Mouse (Mus musculus) thymus, postnatal 0 days (tissue): ENCODE measurements around the gene Arfgap3. TPM values are rescaled to one million over a fixed set of nuclear protein-coding genes. Genes with fewer than 3 reads are reported as not detected.

Source experiments
- DNase-seq: peaks from one replicate; pipeline ENCODE4 v3.0.0-alpha.2; 2015; ENCODE audit warnings: low spot score
- polyA plus RNA-seq: library from polyadenylated mRNA; unstranded; fragments of >200 nt; fragmentation: Nextera tagmentation; extraction: Ambion mirVana; gene quantifications from 2 replicates; pipeline ENCODE4 v1.2.1, GENCODE M21; 2015

Gene Arfgap3
- polyA plus RNA-seq, 1 experiment from 2014 or later = 18.3 TPM

DNA sequence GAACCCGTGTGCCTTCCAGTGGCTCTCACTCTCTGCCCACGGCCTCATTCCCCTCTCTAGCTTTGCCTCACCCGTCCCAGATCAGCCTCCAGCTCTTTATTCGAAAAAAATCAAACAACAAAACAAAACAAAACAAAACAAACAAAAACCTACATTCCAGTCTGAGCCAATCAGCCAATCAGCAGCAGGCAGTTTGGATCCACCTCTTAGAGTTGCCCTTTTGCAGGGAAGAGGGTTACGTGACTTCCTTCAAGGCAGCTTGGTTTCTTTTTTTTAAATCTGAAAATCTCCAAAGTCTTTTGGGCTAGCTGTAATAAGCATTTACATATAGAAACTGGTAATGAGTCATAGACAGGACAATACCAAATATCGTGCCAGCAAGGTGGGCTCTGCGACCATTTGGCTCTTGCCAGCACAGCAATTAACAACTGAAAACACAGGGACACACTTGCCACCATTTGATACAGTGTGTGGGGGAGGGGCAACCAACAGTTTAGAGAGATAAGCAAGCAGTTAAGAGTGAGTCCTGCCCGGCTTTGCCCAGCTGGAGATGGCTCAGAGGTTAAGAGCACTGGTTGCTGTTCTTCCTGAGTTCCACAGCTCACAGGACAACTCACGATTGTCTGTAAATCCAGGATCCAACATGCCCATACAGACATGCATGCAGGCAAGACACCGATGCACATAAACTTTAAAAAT, 95.5 kb downstream of the Arfgap3 start:
- DNase-seq = no peak

- no peak for DNase-seq
These were observed 98.0 kb downstream of the Arfgap3 start for GRCm38 (mm10) chr15:83252060-83252459.

GRCm38 (mm10) chr15:83251176-83252004, 98.7 kb downstream of the Arfgap3 start, which contains the start of gene A4galt:
A4galt (minus strand) TSS chr15:83251774.
- DNase-seq = no peak

DNA sequence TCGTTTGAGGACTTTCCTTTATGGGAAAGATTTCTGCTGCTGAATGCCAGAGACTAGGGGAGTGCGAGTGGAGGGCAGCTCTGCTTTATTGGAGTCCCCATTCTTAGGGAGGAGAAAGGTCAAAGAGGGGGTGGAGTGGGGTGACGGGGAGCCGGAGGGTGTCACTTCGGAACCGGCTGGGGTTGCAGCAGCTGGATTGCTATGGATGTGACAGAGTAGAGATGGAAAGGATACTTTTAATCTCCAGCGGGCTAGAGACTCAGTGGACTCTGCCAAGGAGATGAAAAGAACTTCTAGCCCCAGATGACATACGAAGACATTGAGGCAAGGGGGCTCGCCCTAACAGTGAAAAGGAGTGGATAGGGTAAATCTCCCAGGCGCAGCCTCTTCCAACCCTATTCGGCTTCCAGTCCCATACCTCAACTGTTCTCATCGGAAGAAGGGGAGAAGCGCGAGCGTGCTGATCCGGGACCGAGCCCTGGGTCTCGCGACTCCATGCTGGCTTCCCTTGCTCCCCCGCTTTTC, 99.3 kb downstream of the Arfgap3 start:
- no peak for DNase-seq

Other genes with a start within 250 kb of the Arfgap3 start
- gene Rrp7a, start 227.4 kb downstream of the Arfgap3 start, polyA plus RNA-seq = 66.2 and 66.9 TPM in 2 replicates
- gene Poldip3, start 200.9 kb downstream of the Arfgap3 start, polyA plus RNA-seq = 131 and 134 TPM in 2 replicates
- 33.9 and 38.1 TPM in 2 replicates for gene Cyb5r3, start 177.7 kb downstream of the Arfgap3 start, polyA plus RNA-seq
- gene A4galt, start 98.5 kb downstream of the Arfgap3 start, polyA plus RNA-seq = 2.2 and 2.4 TPM in 2 replicates
- gene Pacsin2, start 114.4 kb upstream of the Arfgap3 start, polyA plus RNA-seq = 24.7 and 24.8 TPM in 2 replicates
- 8.9 and 11.8 TPM in 2 replicates for gene Ttll1, start 160.6 kb upstream of the Arfgap3 start, polyA plus RNA-seq
- gene Bik, start 176.6 kb upstream of the Arfgap3 start, polyA plus RNA-seq = 3.9 and 4.3 TPM in 2 replicates
- 295 and 320 TPM in 2 replicates for gene Tspo, start 213.3 kb upstream of the Arfgap3 start, polyA plus RNA-seq
- 30.9 and 34.4 TPM in 2 replicates for gene Mcat, start 213.5 kb upstream of the Arfgap3 start, polyA plus RNA-seq
- gene Ttll12, start 244.9 kb upstream of the Arfgap3 start, polyA plus RNA-seq = 39.1 and 39.2 TPM in 2 replicates